Mouse (Mus musculus) forebrain, embryonic 14.5 days (tissue): ENCODE results near the gene Fscn2. TPM values are rescaled to one million over a fixed set of nuclear protein-coding genes. Genes with fewer than 3 reads are reported as not detected.

Source experiments
- ATAC-seq: fragments of 200-750 bp; cut with Nextera tagmentation; 2 replicates; pipeline ENCODE4 v1.8.0; 2017; ENCODE audit warnings: mild to moderate bottlenecking, moderate library complexity
- DNase-seq: peaks from one replicate; pipeline ENCODE4 v3.0.0-alpha.2; 2015; ENCODE audit warnings: low spot score
- H3K27ac ChIP-seq: fragments of 300-500 bp; sonication (generic); 2 replicates; pipeline ENCODE4 v1.5.1; 2014; ENCODE audit warnings: low read depth, mild to moderate bottlenecking, control low read depth, low read length, moderate library complexity
- H3K27me3 ChIP-seq: fragments of 300-500 bp; sonication (generic); replicated peaks from 2 replicates; pipeline ENCODE4 v1.6.1; 2014; ENCODE audit warnings: low read length, control low read depth, mixed read lengths; ENCODE audit not compliant: control insufficient read depth, insufficient read depth
- H3K36me3 ChIP-seq: fragments of 300-500 bp; sonication (generic); 2 replicates; pipeline ENCODE4 v1.6.1; 2014; ENCODE audit warnings: low read length, control low read depth; ENCODE audit not compliant: control insufficient read depth, insufficient read depth
- H3K4me1 ChIP-seq: fragments of 300-500 bp; sonication (generic); 2 replicates; pipeline ENCODE4 v1.6.1; 2014; ENCODE audit warnings: antibody characterized with exemption, low read length, control low read depth; ENCODE audit not compliant: control insufficient read depth, insufficient read depth
- H3K4me2 ChIP-seq: fragments of 300-500 bp; sonication (generic); 2 replicates; pipeline ENCODE4 v1.6.1; 2014; ENCODE audit warnings: mild to moderate bottlenecking, control low read depth, low read length
- H3K4me3 ChIP-seq: fragments of 300-500 bp; sonication (generic); 2 replicates; pipeline ENCODE4 v1.5.1; 2014; ENCODE audit warnings: low read depth, low read length, control low read depth
- H3K9ac ChIP-seq: fragments of 300-500 bp; sonication (generic); 2 replicates; pipeline ENCODE4 v1.6.1; 2014; ENCODE audit warnings: mild to moderate bottlenecking, low read length, control low read depth, moderate library complexity
- H3K9me3 ChIP-seq: fragments of 300-500 bp; sonication (generic); replicated peaks from 2 replicates; pipeline ENCODE4 v1.6.1; 2016; ENCODE audit warnings: low read length, control low read depth, mixed read lengths; ENCODE audit not compliant: control insufficient read depth
- WGBS: fragments of 180-500 bp; shearing (Covaris S2); extraction: QIAGEN DNeasy Blood & Tissue Kit; methylation state at CpG from one replicate; pipeline ENCODE4 v1.1.7; 2014; 5-methylcytosine and 5-hydroxymethylcytosine counted together
- polyA plus RNA-seq: library from polyadenylated mRNA; unstranded; fragments of >200 nt; fragmentation: Nextera tagmentation; extraction: Ambion mirVana; gene quantifications from 2 replicates; pipeline ENCODE4 v1.2.1, GENCODE M21; 2014

Gene Fscn2
- polyA plus RNA-seq, 1 experiment from 2014 or later: 1.4 TPM

GRCm38 (mm10) chr11:120354304-120355276 is 6.7 kb upstream of the Fscn2 start:
- Histone ChIP-seq H3K9ac (no peak overlapping the region), H3K36me3 (no peaks in the 10 kb centered on the region), H3K4me3 (no peak overlapping the region), H3K27me3 (no peaks in the 10 kb centered on the region), H3K9me3 (no peaks in the 10 kb centered on the region), H3K27ac (no peak overlapping the region), H3K4me1 (peaks cover 29% of the 10 kb centered on the region), H3K4me2 (no peak overlapping the region)
- 90% methylated on average over 17 of the region's 17 CpGs for WGBS
- no peak for DNase-seq
- ATAC-seq: no peak

DNA sequence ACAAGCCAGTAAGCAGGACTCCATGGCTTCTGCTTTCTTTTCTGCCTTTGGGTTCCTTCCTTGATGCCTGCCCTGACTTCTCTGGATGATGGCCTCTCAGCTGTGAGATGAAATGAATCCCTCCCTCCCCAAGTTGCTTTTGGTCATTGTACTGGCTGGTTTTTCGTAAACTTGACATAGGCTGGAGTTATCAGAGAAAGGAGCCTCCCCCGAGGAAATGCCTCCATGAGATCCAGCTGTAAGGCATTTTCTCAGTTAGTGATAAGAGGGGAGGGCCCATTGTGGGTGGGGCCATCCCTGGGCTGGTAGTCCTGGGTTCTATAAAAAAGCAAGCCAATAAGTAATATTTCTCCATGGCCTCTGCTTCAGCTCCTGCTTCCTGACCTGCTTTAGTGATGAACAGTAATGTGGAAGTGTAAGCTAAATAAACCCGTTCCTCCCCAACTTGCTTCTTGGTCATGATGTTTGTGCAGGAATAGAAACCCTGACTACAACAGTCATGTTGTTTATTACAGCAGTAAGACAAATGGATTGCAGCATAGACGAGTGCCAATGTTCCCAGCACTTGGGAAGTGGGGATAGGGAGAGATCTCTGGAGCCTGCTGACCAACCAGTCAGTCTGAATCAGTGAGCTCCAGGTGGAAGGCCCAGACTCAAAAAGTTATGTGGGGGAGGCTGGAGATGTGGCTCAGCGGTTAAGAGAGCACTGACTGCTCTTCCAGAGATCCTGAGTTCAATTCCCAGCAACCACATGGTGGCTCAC is 5.9 kb upstream of the Fscn2 start:
- peaks cover 29% of the 10 kb centered on the region for H3K4me1 ChIP-seq
- H3K27me3 ChIP-seq: no peaks in the 10 kb centered on the region
- H3K4me3 ChIP-seq: no peak overlapping the region
- no peaks in the 10 kb centered on the region for H3K9me3 ChIP-seq
- DNase-seq: no peak
- H3K36me3 ChIP-seq: no peaks in the 10 kb centered on the region
- ATAC-seq: no peak
- 80% methylated on average over 5 of the region's 5 CpGs for WGBS
- no peak overlapping the region for H3K9ac ChIP-seq
- no peak overlapping the region for H3K27ac ChIP-seq
- no peak overlapping the region for H3K4me2 ChIP-seq

- WGBS: 87% methylated on average over 15 of the region's 15 CpGs
- Histone ChIP-seq H3K27ac (no peak overlapping the region), H3K9me3 (no peaks in the 10 kb centered on the region), H3K4me2 (no peak overlapping the region), H3K9ac (no peak overlapping the region), H3K27me3 (no peaks in the 10 kb centered on the region), H3K36me3 (no peaks in the 10 kb centered on the region), H3K4me3 (no peak overlapping the region), H3K4me1 (peaks cover 26% of the 10 kb centered on the region)
- no peak for ATAC-seq
- no peak for DNase-seq
Measured at GRCm38 (mm10) chr11:120356319-120356840, 5.0 kb upstream of the Fscn2 start.

DNA sequence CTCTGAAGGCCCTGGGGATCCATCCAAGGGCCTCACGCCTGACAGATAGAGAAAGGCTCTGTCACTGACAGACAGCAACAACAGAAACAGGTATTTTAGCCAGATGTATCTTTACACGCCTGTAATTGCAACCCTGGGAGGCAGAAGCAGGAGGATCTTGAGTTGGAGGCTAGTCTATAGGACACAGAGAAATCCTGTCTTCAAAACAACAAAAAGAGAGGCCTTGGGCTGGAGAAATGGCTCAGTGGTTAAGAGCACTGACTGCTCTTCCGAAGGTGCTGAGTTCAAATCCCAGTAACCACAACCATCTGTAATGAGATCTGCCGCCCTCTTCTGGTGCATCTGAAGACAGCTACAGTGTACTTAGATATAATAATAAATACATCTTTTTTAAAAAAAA is 4.4 kb upstream of the Fscn2 start:
- Histone ChIP-seq H3K9ac (no peak overlapping the region), H3K27ac (no peak overlapping the region), H3K36me3 (no peaks in the 10 kb centered on the region), H3K9me3 (no peaks in the 10 kb centered on the region), H3K4me1 (peaks cover 26% of the 10 kb centered on the region), H3K27me3 (no peaks in the 10 kb centered on the region), H3K4me2 (no peak overlapping the region), H3K4me3 (no peak overlapping the region)
- DNase-seq (no peak), ATAC-seq (no peak)
- WGBS: 94% methylated on average over 4 of the region's 4 CpGs

GRCm38 (mm10) chr11:120357791-120358401 is 3.4 kb upstream of the Fscn2 start:
- Histone ChIP-seq H3K27me3 (no peaks in the 10 kb centered on the region), H3K4me3 (no peak overlapping the region; the same call in 1 of the 2 replicates), H3K4me2 (peak overlapping the region; percentile 42), H3K9me3 (no peaks in the 10 kb centered on the region), H3K4me1 (peaks cover 21% of the 10 kb centered on the region), H3K9ac (peak overlapping the region; percentile 37; the same call in 1 of the 2 replicates), H3K36me3 (no peaks in the 10 kb centered on the region), H3K27ac (peak overlapping the region; percentile 90)
- peak; percentile 92 for ATAC-seq
- peak; percentile 93 for DNase-seq
- 4% methylated on average over 10 of the region's 10 CpGs for WGBS

GRCm38 (mm10) chr11:120359391-120359790 is 1.9 kb upstream of the Fscn2 start:
- H3K9me3 ChIP-seq: no peaks in the 10 kb centered on the region
- peaks cover 16% of the 10 kb centered on the region for H3K4me1 ChIP-seq
- H3K36me3 ChIP-seq: no peaks in the 10 kb centered on the region
- no peak overlapping the region for H3K9ac ChIP-seq
- DNase-seq: no peak
- H3K27me3 ChIP-seq: no peaks in the 10 kb centered on the region
- WGBS: 60% methylated on average over 6 of the region's 6 CpGs
- no peak overlapping the region for H3K4me3 ChIP-seq
- H3K4me2 ChIP-seq: no peak overlapping the region
- no peak overlapping the region for H3K27ac ChIP-seq
- no peak for ATAC-seq

GRCm38 (mm10) chr11:120360062-120360461 is 1.3 kb upstream of the Fscn2 start:
- peaks cover 16% of the 10 kb centered on the region for H3K4me1 ChIP-seq
- WGBS: 67% methylated on average over 8 of the region's 8 CpGs
- H3K4me2 ChIP-seq: no peak overlapping the region
- no peak overlapping the region for H3K9ac ChIP-seq
- ATAC-seq (no peak), DNase-seq (no peak)
- no peak overlapping the region for H3K27ac ChIP-seq
- no peak overlapping the region for H3K4me3 ChIP-seq
- H3K27me3 ChIP-seq: no peaks in the 10 kb centered on the region
- no peaks in the 10 kb centered on the region for H3K36me3 ChIP-seq
- H3K9me3 ChIP-seq: no peaks in the 10 kb centered on the region

DNA sequence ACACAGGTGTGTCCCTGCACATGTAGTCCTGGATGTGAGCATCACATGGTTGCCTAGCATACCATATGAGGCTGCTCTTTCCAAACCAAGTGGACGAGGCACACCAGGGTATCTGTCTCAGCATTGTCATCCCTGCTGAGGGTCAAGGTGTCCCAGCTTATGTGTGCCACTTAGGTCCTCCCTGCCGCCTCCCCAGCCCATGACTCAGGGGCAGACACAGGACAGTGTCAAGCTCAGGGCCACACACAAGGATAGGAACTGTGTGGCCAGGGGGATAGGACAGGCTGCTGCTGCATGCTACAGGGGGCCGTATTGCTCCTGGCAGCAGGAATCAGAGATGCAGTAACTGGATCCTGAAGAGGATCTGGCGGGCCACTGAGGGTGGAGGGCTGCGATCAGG is 579 bp upstream of the Fscn2 start:
- no peak overlapping the region for H3K4me3 ChIP-seq
- peaks cover 16% of the 10 kb centered on the region for H3K4me1 ChIP-seq
- H3K9me3 ChIP-seq: no peaks in the 10 kb centered on the region
- H3K9ac ChIP-seq: no peak overlapping the region
- 80% methylated on average over 5 of the region's 5 CpGs for WGBS
- ATAC-seq (no peak), DNase-seq (no peak)
- no peak overlapping the region for H3K27ac ChIP-seq
- no peaks in the 10 kb centered on the region for H3K27me3 ChIP-seq
- no peak overlapping the region for H3K4me2 ChIP-seq
- no peaks in the 10 kb centered on the region for H3K36me3 ChIP-seq
